Comparison of ENCODE assay signal across 30 mouse cellular contexts in genomic region chr3:41213533-41213932, GRCm38 (mm10).
A peak's percentile ranks its signal among the peaks of the same experiment; 100 is the strongest.
DNase-seq lines count a peak whose midpoint lies in the region; ATAC-seq and TF ChIP-seq lines count a peak whose summit lies in the region.
"Had no signal": no experiment of that assay in that cellular context is flagged by ENCODE, and none has a peak within 500 bp of the region (broad histone marks: within the 10 kb centered on the region; RNA-seq: fewer than 3 reads in every experiment).

No protein-coding gene starts in this region.

- CTCF ChIA-PET in Patski (lab: Charles Lee): interaction anchor here (0.9 to 3.2 kb wide), 2 partner anchors 10 to 31 kb away, joined by 3 to 21 read pairs; no protein-coding TSS in a partner anchor

- H3K36me3 ChIP-seq in kidney, embryonic 14.5 days (ENCODE audit: control insufficient read depth, insufficient read depth, low read length): no peaks in the 10 kb centered on the region
- H3K36me3 ChIP-seq in hindbrain, embryonic 11.5 days (ENCODE audit: control insufficient read depth, insufficient read depth, low read length): no peaks in the 10 kb centered on the region
- H3K36me3 ChIP-seq: embryonic facial prominence, embryonic 15.5 days; heart, embryonic 10.5 days; neural tube, embryonic 15.5 days had no signal

- H3K4me1 ChIP-seq in kidney, embryonic 14.5 days (ENCODE audit: control insufficient read depth, insufficient read depth, low read length): no peaks in the 10 kb centered on the region
- no peaks in the 10 kb centered on the region for H3K4me1 ChIP-seq in hindbrain, embryonic 11.5 days (replicated peaks; ENCODE audit: control insufficient read depth, insufficient read depth, low read length)
- H3K4me1 ChIP-seq: embryonic facial prominence, embryonic 15.5 days; forebrain, embryonic 13.5 days; heart, embryonic 10.5 days; neural tube, embryonic 15.5 days had no signal

- in situ Hi-C loops in Patski (cut with MboI; ENCODE audit: low pct_unique_long_range_greater_than_20kb): no loop called here

- H3K27ac ChIP-seq in kidney, embryonic 14.5 days (ENCODE audit: low read depth, low read length): no peak overlapping the region
- no peak overlapping the region for H3K27ac ChIP-seq in hindbrain, embryonic 11.5 days (ENCODE audit: low read depth, low read length)
- H3K27ac ChIP-seq: embryonic facial prominence, embryonic 15.5 days; forebrain, embryonic 13.5 days; heart, embryonic 10.5 days; hindbrain, embryonic 14.5 days; liver, embryonic 14.5 days; neural tube, embryonic 15.5 days; stomach, postnatal 0 days had no signal

- H3K4me2 ChIP-seq in kidney, embryonic 14.5 days (replicated peaks; ENCODE audit: low read depth, low read length): no peak overlapping the region
- H3K4me2 ChIP-seq in hindbrain, embryonic 11.5 days (replicated peaks; ENCODE audit: low read depth, low read length): no peak overlapping the region
- H3K4me2 ChIP-seq: embryonic facial prominence, embryonic 15.5 days; forebrain, embryonic 13.5 days; hindbrain, embryonic 14.5 days; neural tube, embryonic 15.5 days had no signal

- ATAC-seq in kidney, embryonic 14.5 days (ENCODE audit: low FRiP score, low TSS enrichment): 0 out of 2 replicates have a peak, but pooled peaks have one; percentile 4
- peak; percentile 65 for ATAC-seq in Patski
- ATAC-seq in hindbrain, embryonic 11.5 days (ENCODE audit: low FRiP score): no peak
- ATAC-seq: forebrain, embryonic 13.5 days had no signal

- no peak for TF ChIP-seq CTCF in Patski (IDR thresholded peaks at IDR 0.05)

- H3K27me3 ChIP-seq in kidney, embryonic 14.5 days (ENCODE audit: control insufficient read depth, insufficient read depth, low read length): no peaks in the 10 kb centered on the region
- H3K27me3 ChIP-seq in Patski: no peaks in the 10 kb centered on the region
- H3K27me3 ChIP-seq in hindbrain, embryonic 11.5 days (ENCODE audit: control insufficient read depth, insufficient read depth, low read length): no peaks in the 10 kb centered on the region
- H3K27me3 ChIP-seq: embryonic facial prominence, embryonic 15.5 days; forebrain, embryonic 13.5 days; neural tube, embryonic 15.5 days had no signal

- intact Hi-C loops in gastrocnemius, postnatal 36 days (cut with DNase I): no loop called here
- intact Hi-C loops in left cerebral cortex, postnatal 4 days (cut with DNase I): no loop called here

- no peak overlapping the region for H3K4me3 ChIP-seq in kidney, embryonic 14.5 days (ENCODE audit: low read length)
- no peak overlapping the region for H3K4me3 ChIP-seq in hindbrain, embryonic 11.5 days (ENCODE audit: low read depth, low read length)
- H3K4me3 ChIP-seq: embryonic facial prominence, embryonic 15.5 days; forebrain, embryonic 13.5 days; heart, embryonic 10.5 days; neural tube, embryonic 15.5 days had no signal

- H3K9me3 ChIP-seq in kidney, embryonic 14.5 days (ENCODE audit: control insufficient read depth, low read length): no peaks in the 10 kb centered on the region
- H3K9me3 ChIP-seq in hindbrain, embryonic 11.5 days (ENCODE audit: control insufficient read depth, low read length): no peaks in the 10 kb centered on the region
- H3K9me3 ChIP-seq: embryonic facial prominence, embryonic 15.5 days; forebrain, embryonic 13.5 days; heart, embryonic 10.5 days; neural tube, embryonic 15.5 days had no signal

- peak; percentile 9 for DNase-seq in gastrocnemius, adult 18-20 months (ENCODE audit: low spot score)
- no peak for DNase-seq in gastrocnemius, postnatal 36 days
- no peak for DNase-seq in kidney, adult 18-20 months
- DNase-seq in Patski (ENCODE audit: low read depth, low spot score): no peak
- no peak for DNase-seq in hindbrain, embryonic 11.5 days (ENCODE audit: low spot score)
- DNase-seq in left cerebral cortex, postnatal 4 days: no peak
- DNase-seq: adrenal gland, postnatal 14 days; cerebellum, adult 11 months; cerebellum, adult 9-10 months; embryo, embryonic 11 days; heart, postnatal 4 days; kidney, adult 8-10 months; kidney, postnatal 14 days; layer of hippocampus, adult 9-11 months; liver; lung, adult 2 months; lung, postnatal 10 days; midbrain, embryonic 14.5 days; retina, postnatal 1 day; right cerebral cortex, postnatal 25 days; thymus, adult 18-20 months; thymus, postnatal 25 days had no signal

- POLR2A ChIA-PET in Patski (lab: Charles Lee): interaction anchor here (0.6 to 0.9 kb wide), 2 partner anchors 11 to 48 kb away, joined by 3 to 5 read pairs; no protein-coding TSS in a partner anchor

- 37% methylated on average over 2 of the region's 2 CpGs for WGBS in kidney, embryonic 14.5 days
- WGBS in hindbrain, embryonic 11.5 days: 68% methylated on average over 2 of the region's 2 CpGs

- no peak overlapping the region for H3K9ac ChIP-seq in kidney, embryonic 14.5 days (ENCODE audit: low read depth, low read length)
- no peak overlapping the region for H3K9ac ChIP-seq in hindbrain, embryonic 11.5 days (ENCODE audit: low read depth, low read length)
- H3K9ac ChIP-seq: embryonic facial prominence, embryonic 15.5 days; forebrain, embryonic 13.5 days; hindbrain, embryonic 14.5 days; liver, embryonic 14.5 days; neural tube, embryonic 15.5 days had no signal
